Mouse (Mus musculus) heart, postnatal 25 days (tissue): ENCODE measurements at regions not wholly inside any gene's neighbourhood (a gene's known extent, or its start where the extent isn't known, plus 50 kb on each side); places are given as distances from the start of the nearest gene placed in this dataset.
"Not testable (repeated sequence)": the region's sequence is repeated elsewhere in the genome, so short reads cannot be mapped to it uniquely, and the experiment has no call there.

Experiments used
- DNase-seq: peaks from one replicate; pipeline ENCODE4 v3.0.0; 2022; ENCODE audit warnings: low spot score
- intact Hi-C: fragments of 180-260 bp; cut with DNase I; formaldehyde crosslinking; loops from one replicate; pipeline ENCODE4 v1.15.1; 2025

DNA sequence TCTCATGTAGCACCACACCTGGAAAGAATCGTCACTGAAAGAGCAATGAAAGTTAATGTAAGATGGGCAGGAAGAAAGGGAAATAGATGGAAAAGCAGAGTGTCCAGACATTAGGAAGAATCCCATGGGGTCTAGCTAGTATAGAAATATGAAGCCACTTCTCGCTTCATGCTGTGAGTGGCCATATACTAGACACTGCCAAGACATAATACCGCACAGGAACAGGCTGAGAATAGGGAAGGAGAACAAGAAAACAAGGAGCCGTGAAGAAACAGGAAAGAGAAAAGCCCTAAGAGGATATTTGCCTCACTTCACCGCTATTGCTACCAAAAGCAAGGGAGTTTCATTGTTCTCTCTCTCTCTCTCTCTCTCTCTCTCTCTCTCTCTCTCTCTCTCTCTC lies 171.4 kb downstream of the Kctd12 start:
- no peak for DNase-seq
- intact Hi-C loops: no loop called here

DNA sequence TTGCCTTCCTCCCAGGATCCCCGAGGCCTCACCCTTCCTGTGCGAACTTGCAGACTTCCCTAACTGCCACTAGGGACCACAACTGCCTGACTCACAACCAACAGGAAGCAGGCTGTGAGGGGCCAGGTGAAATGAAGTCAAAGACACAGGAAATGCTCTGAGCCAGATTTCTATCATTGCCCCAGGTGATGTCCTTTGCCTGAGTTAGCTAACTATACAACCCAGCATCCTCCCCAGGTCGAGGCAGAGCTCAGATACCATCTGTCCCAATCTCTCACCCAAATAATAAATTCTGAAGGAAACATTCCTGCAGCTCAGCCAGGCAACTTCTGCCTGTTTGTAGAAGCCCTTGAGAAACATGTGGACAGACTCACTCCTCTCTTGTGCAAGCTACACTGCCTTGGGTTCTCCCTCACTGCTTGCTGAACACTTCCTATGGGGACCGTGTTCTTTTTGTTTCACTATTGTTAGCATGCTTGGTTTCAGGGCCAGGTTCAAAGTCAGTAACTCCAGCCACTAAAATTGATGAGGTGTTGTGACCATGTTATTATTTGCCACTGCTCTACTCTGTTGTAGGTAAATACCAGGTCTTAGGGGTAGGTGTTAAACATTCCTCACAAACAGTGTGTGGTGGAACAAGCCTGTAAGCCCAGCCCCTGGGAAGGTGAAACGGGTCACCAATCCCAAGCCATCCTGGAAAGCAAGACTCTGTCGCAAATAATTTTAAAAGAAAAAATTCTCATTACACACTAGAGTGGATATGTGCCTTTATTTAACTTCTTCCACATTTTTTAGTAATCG lies 172.1 kb downstream of the Kctd12 start:
- peak; percentile 47 for DNase-seq
- intact Hi-C loops: no loop called here

DNA sequence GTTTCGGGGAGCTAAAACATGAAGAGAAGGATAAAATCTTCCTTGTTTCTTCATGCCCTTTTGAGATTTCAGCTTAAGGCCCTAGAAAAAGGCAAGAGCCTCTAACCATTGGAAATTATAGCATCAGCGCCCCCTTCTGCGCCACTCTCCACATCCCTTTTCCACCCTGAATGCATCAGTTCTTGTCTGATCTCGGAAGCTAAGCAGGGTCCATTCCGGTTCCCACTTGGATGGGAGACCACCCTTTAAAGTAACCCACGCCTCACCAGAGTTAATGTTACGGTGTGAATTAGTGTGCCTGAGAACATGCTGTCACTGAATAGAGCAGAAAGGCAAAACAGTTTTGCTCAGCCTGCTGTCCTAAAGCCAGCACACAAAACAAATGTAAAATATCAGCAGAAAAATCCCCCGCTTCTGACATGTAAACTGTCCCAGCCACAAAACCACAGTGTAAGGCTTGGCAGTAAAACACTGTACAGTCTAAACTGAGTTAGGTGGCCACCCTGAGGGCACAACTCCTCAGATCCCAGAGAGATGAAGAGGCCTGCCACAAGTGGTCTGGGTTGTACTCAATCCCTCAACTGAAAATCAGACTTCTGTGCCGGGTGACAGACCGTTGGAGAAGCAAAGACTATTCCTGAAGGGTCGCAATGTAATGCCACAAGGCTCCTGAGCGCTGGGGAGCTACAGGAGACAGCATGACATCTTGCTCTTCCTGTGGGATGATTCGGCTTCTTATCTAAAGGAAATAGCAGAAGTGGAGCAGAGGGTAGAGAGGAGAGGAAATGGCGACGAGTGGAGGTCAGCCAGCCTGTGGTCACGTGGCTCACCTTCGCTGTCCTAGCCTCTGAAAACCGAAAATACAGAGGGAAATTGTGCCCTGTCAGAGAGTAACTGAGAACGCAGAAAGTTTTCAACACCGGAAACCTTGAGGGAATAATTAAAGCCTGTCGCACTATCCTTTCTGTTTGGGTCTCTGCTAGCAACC lies 176.2 kb downstream of the Kctd12 start:
- intact Hi-C loops: loop anchor here (5.0 kb wide), 1 partner anchor 176 kb away; the partner anchor contains the start of gene Kctd12
- DNase-seq: no peak

DNA sequence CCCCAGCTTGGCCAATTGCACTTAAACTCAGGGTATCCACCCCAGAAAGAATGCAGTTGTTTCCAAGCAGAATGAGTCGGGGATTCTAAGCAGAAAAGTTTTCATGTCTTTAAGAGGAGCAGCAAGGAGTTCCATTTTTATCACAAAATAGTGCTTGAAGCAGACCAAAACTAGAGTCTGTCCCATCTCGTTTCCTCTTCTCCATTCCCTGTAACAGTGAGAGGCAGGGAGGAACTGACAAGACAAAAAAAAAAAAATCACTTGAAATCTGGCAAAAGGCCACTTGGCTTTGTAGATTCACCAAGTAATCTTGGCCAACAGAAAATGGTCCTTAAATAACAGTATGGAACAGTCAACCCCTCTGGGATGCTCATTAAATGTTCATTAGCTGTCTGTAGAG lies 186.8 kb downstream of the Kctd12 start:
- DNase-seq: no peak
- intact Hi-C loops: no loop called here

DNA sequence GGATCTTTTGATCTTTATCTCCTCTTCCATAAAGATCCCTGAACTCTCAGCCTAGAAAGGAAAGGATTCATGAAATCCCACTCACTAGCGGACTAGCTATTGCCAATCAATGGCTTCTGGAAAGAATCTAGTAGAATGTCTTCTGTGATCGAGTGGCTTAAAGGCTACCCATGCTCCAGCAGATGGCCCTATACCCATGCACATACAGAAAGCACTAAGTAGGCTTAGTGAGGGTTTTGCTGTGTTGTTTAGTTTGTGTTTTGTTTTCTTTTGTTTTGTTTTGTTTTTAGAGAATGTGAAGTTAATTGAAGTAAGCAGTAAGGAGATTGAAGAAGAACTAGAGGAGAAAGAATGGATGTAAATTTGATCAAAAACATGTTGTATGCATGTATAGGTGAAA lies 187.5 kb downstream of the Kctd12 start:
- no peak for DNase-seq
- intact Hi-C loops: no loop called here

DNA sequence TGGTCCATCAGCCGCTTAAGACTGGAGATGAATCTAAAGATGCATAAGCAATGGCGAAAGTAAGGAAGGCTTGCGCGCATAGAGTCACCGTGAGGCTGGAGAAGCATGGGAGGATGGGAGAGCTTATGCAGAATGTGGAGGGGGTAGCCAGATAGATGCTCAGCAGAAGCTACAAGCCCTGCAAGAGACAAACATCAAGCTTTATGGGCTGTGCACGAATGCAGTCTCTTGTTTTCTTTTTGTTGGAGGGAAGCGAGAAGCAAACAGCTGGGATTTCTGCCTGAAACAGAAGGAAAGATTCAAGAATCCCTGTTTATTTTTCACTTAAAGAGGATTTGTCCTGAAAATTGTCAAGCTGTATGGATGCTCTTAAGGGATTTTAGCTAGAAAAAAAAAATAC lies 188.7 kb downstream of the Kctd12 start:
- DNase-seq: no peak
- intact Hi-C loops: no loop called here

DNA sequence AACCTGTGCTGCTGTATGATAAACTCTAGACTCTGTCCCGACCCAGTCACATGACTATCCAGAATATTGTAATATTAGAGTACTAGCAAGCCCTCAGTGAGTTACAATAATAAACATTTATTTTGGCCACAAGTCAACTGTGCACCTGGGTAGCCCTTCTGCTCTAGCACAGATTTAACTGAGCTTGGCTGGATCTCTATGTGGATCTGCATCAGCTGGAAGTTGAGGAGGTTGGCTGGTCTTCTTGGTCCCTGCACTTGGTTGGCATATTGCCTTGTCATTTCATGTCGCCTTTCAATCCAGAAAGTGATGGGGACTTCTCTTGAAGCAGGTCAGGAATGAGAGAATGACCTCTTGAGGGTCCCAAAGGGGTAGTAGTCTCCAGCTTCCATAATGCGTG lies 191.5 kb downstream of the Kctd12 start:
- DNase-seq: no peak
- intact Hi-C loops: no loop called here

DNA sequence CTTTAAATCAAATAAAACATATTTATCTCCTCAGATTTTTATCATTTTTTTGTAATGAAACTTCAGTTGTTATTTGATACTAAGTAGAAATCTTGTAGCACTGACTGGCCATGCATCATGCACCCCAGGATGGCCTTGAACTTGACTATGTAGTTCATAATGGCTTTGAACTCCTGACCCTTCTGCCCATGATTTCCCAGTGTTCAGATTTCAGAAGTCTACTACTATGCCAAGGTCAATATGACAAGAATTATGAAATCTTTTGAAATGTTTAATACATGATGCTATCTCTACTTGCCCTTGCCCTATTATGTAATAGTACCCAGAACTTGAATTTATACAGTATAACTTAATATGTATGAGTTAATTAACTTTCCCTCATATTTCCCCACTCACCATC lies 200.2 kb downstream of the Kctd12 start:
- intact Hi-C loops: no loop called here
- DNase-seq: no peak

DNA sequence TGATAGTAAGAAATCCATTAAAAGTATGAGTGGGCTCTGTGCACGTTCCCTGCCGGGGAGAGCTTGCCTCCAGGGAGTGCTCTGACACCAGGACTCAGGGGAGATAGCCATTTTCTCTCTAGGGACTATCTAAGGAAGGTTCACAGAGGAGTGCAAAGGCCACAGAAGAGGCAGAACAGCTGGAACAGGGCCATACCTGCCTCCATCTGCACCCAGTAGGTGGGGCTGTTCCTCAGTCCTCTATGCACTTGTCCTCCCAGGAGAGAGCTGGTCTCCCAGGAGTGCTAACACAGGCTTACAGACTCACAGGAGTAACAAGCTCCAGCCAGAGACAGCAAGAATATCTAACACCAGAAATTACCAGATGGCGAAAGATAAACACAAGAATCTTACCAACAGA lies 212.7 kb downstream of the Kctd12 start:
- DNase-seq: peak; percentile 6
- intact Hi-C loops: no loop called here

DNA sequence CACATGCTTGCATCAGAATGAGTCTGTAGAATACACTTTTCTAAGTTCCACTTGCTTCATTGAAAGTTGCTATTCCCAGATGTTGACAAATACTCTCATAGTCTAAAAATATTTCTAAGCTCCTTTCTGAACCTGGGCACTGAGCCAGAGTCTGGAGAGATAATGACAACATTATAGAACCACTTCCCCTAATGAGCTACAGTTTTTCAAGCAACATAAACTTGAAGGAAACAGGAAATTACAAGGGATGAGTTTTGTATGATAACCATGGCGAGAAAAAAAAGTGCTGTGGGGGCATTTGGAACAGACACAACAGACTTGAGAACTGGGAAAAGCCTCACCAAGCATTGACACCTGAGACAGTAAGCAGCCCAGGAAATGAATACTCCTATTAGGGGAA lies 233.8 kb downstream of the Kctd12 start:
- intact Hi-C loops: no loop called here
- no peak for DNase-seq

DNA sequence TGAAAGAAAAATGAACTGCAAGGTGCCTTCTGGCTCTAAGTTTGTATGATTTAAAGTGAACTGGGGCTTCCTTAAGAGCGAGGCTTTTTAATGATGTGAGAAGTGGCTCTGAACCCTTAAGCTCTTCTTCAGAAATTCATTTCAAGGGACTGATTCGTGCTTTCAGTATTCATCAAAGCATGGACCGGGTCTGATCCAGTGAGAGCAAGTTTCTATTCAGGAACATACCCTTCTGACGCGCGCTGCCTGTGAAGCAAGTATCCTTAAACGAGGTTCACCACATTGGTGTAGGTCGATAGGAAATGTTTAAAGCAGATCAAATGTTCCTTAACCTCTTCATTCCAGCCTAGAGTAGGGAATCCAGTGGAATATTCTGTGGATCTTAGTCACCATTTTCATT lies 240.1 kb downstream of the Kctd12 start:
- no peak for DNase-seq
- intact Hi-C loops: no loop called here

DNA sequence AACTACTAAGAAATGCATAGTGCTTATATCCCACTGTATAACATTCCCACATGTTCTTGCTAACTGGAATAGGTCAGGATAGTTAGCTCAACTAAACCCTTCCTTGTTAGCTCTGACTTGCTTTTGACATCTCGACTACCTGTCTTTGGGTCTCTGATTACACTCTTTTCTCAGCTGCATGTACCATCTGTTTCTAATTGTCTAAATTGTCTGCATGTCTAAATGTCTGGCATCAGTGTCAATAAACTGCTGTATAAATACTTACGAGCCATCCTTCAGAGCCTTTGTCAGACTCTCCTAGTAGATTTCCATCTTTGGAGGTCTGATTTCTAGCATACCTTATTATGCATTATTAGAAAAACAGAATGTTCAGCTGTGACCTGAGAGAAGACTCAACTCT lies 245.8 kb downstream of the Kctd12 start:
- no peak for DNase-seq
- intact Hi-C loops: no loop called here

DNA sequence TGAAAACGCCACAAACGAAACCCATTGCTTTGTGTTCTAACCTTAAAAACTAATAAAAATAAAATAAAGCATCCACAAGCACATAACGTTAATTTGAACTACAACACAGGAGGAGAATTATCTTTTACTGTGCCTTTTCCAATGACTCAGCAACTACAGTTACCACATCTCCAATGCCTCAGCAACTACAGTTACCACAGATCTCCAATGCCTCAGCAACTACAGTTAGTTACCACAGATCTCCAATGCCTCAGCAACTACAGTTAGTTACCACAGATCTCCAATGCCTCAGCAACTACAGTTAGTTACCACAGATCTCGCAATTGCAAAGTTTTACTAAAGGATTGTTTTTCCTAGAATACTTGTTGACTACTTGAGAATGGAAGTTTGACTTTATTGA lies 248.7 kb downstream of the Kctd12 start:
- intact Hi-C loops, DNase-seq: not testable (repeated sequence)

DNA sequence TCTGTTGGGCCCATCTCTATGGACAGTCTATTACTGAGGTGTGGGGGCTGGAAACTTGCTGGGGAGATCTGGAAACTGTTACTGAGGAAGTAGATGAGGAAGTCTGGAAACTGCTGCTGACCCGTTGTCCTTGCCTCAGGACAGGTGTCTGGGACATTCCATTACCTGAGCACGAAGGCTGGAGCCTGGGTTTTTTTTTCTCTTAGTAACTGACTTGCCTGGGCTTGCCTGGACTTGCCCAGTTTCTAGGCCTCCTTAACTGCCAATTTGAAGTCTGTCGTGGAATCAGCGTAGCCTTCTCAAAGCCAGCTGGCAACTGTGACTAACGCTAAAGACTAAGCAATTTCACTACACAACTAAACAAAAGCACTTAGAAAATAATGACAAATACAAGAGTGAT lies 250.7 kb downstream of the Kctd12 start:
- intact Hi-C loops: no loop called here
- DNase-seq: no peak

DNA sequence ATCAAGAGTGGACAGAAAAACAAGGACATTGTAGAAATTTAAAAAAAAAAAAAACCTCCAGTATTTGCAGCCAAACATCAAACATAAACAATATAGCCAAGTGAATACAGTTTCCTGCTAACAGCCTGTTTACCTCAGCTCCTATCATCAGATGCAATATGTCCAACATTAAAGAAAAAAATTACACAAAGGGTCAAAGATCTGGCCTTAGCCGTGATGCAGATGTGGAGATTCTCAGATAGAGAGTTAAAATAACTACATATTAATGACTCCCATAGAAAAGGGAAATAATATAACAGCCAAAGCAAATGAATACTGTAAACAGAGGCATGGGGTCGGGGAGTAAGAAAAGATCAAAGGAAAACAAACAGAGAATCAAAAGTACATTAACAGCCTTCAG lies 259.8 kb downstream of the Kctd12 start:
- no peak for DNase-seq
- intact Hi-C loops: no loop called here

DNA sequence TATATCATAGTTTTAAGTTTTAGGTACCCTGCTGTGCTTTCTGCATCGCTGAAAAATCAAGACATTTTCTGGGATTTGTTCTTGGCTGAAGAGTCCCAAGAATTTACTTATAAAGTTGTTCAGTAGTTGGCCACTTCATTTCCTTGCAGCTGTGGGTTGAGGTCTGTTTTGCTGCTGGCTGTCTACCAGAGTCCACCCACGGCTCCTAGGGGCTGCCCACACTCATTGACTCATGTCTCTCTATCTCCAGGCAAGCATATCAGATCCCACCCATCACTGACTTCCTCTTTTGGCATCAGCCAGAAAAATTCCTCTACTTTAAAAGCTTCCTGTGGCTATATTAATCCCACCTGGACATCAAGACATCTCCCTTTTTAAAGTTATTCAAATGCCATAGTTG lies 263.9 kb downstream of the Kctd12 start:
- DNase-seq: no peak

DNA sequence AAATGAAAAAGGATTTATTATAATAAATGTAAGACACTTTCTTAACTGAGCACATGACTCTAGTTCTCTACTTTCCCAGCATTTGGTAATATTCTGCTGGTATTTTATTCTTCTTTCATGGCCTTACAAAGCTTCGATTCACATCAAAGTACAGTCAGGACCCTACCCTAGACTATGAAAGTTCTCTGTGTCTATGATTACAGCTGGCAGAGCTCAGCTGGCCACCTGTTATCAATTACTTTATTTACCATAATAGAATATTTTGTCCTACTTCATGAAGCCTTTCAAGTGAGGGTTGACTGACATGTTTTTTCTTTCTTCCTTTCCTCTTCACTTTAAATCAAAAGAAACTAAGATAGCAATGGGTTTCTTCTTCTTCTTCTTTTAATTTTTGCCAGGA lies 269.8 kb downstream of the Kctd12 start:
- intact Hi-C loops: no loop called here
- no peak for DNase-seq

More for the DNA sequence above, 263.9 kb downstream of the Kctd12 start:
- intact Hi-C loops: no loop called here

DNA sequence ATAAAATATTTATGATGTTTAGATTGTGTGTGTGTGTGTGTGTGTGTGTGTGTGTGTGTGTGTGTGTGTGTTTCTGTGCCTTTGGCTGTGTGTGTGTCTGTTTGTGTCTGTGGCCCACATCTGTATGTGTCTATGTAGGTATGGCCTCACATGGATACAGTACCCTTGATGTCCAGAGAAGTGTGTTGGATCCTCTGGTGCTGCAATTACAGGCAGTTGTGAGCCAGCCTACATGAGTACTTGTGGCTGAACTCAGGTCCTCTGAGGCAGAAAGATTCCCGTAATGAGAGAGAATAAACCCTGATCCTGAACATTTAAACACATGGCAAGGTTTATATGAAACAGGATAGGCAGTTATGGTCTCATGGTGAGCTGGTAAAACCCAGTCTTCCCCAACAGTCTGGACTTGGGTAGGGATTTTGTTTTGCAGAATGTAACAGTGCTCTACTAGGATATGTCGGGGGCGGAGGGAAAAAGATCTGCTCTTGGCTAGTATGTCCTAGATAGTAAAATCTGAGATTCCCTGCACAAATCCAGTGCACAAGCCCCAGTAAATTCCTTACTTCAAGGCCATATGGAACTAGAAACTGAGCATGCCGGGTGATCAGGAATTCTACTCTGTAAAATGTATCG lies 275.6 kb downstream of the Kctd12 start:
- intact Hi-C loops: no loop called here
- no peak for DNase-seq

DNA sequence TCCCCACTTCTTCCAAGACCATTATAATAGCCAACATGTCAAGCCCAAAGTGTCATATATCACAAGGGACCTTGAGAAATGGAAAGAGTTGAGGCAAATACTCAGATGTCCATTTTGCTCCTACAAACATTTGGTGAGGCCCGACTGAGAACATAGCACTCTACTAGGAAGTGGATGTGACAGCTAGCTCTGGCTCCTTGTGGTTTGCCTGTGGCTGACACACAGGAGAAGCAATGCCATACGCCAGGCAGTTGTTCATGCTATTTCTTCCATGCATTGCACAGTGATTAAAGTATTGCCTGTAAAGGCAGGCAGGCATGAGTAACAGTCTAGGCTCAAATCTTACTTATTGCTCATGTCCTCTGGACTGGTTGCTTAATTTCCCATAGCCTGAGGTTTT lies 281.3 kb downstream of the Kctd12 start:
- intact Hi-C loops: no loop called here
- DNase-seq: no peak

DNA sequence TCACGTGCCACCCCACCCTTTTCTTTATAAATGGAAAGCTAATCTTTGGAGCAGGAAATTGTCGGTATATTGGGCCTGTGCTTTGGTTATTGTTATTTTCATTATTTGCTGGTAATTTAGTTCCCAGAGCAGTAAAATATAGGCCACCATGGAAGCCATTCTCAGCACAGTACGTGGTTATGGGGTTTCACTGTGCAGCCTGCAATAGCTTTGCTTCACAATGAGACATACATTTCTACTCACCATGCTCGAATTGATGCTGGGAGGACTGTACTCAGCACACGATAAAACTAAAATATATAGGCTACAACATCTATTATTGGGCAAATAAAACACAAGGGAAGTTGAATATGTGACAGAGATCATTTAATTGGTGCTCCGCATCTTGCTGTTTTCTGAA lies 282.0 kb downstream of the Kctd12 start:
- no peak for DNase-seq
- intact Hi-C loops: no loop called here

DNA sequence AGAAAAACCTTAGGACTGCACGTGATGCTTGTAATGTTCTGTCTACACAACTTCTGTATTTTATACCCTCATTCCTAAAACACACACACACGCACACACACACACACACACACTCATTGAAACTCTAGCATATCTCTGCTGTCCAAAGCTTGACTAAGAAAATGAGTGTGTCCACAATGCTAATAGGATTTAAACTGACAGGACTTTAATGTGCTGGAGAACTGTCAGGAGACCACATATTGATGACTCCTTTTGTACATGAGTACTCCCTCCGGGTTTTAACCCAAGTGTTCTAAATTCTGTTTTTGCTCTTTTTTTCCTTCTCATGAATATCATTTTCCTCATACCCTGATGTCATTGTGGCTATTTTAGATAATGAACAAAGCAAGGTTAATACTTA lies 283.4 kb downstream of the Kctd12 start:
- DNase-seq: no peak
- intact Hi-C loops: no loop called here
